In the genomic region with DNA sequence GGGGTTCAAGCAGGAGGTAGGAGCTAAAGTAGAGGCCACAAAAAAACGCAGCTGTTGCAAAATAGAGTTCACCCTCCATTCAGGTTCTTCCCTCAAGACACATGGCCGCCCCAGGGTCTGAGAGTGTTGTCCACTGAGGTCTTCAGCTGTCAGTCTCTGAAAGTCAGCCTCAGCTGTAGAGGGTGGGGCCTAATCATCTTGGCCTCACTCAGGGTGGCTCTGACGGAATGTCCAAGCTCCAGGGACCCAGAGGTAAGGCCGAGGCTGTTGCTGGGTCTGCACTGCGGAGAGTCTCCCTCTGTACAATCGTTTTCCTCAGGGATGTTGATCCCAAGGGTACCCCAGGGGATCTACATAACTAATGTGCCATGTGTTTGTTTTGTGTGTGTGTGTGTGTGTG, we compare ENCODE assay signal across 29 mouse cellular contexts. TPM values are rescaled to one million over a fixed set of nuclear protein-coding genes. Genes with fewer than 3 reads are reported as not detected.
A peak's percentile ranks its signal among the peaks of the same experiment; 100 is the strongest.
DNase-seq lines count a peak whose midpoint lies in the region; ATAC-seq and TF ChIP-seq lines count a peak whose summit lies in the region.
"Had no signal": no experiment of that assay in that cellular context is flagged by ENCODE, and none has a peak within 500 bp of the region (broad histone marks: within the 10 kb centered on the region; RNA-seq: fewer than 3 reads in every experiment).

No protein-coding gene starts in this region.

- no peaks in the 10 kb centered on the region for H3K36me3 ChIP-seq in intestine, embryonic 15.5 days
- no peaks in the 10 kb centered on the region for H3K36me3 ChIP-seq in intestine, postnatal 0 days (ENCODE audit: control insufficient read depth, insufficient read depth)
- H3K36me3 ChIP-seq in thymus, adult 2 months (ENCODE audit: control insufficient read depth, insufficient read depth, low read length), result no peaks in the 10 kb centered on the region
- H3K36me3 ChIP-seq: forebrain, embryonic 15.5 days; hindbrain, embryonic 12.5 days; kidney, embryonic 15.5 days; limb, embryonic 13.5 days; lung, embryonic 15.5 days; midbrain, embryonic 12.5 days; stomach, embryonic 15.5 days had no signal

- H3K9ac ChIP-seq in intestine, embryonic 15.5 days, result no peak overlapping the region
- no peak overlapping the region for H3K9ac ChIP-seq in intestine, postnatal 0 days (ENCODE audit: low read depth, low read length)
- H3K9ac ChIP-seq: forebrain, embryonic 15.5 days; hindbrain, embryonic 12.5 days; kidney, embryonic 15.5 days; limb, embryonic 13.5 days; lung, embryonic 15.5 days; midbrain, embryonic 12.5 days; stomach, embryonic 15.5 days had no signal

- no peak overlapping the region for H3K4me2 ChIP-seq in intestine, embryonic 15.5 days (replicated peaks)
- H3K4me2 ChIP-seq in intestine, postnatal 0 days (replicated peaks; ENCODE audit: low read depth), result no peak overlapping the region
- H3K4me2 ChIP-seq: forebrain, embryonic 15.5 days; hindbrain, embryonic 12.5 days; kidney, embryonic 15.5 days; limb, embryonic 13.5 days; liver, embryonic 11.5 days; lung, embryonic 15.5 days; midbrain, embryonic 12.5 days; stomach, embryonic 15.5 days had no signal

- ATAC-seq in intestine, embryonic 15.5 days, result peak; percentile 29; the same call in 1 of the 2 replicates
- no peak for ATAC-seq in intestine, postnatal 0 days
- ATAC-seq in megakaryocyte progenitor cell, adult 5-6 weeks (replicated peaks; ENCODE audit: poor library complexity), result no peak
- ATAC-seq: activated CD4-positive, CD25-positive, alpha-beta regulatory T cell, adult 4 months; forebrain, embryonic 15.5 days had no signal

- H3K4me1 ChIP-seq in intestine, embryonic 15.5 days (replicated peaks), result peaks cover 19% of the 10 kb centered on the region
- no peaks in the 10 kb centered on the region for H3K4me1 ChIP-seq in intestine, postnatal 0 days (replicated peaks; ENCODE audit: control insufficient read depth, insufficient read depth, low read length)
- no peaks in the 10 kb centered on the region for H3K4me1 ChIP-seq in thymus, adult 2 months (replicated peaks; ENCODE audit: control insufficient read depth, insufficient read depth, low read length)

- no peak overlapping the region for H3K27ac ChIP-seq in intestine, embryonic 15.5 days
- no peak overlapping the region for H3K27ac ChIP-seq in intestine, postnatal 0 days (ENCODE audit: low read depth, low read length)
- H3K27ac ChIP-seq in thymus, adult 2 months (ENCODE audit: control insufficient read depth, insufficient read depth, low read length), result no peak overlapping the region
- H3K27ac ChIP-seq: forebrain, embryonic 15.5 days; gastrocnemius, adult 2 months; heart, adult 2 months; hindbrain, embryonic 12.5 days; kidney, embryonic 15.5 days; limb, embryonic 13.5 days; lung, embryonic 15.5 days; midbrain, embryonic 12.5 days; stomach, embryonic 15.5 days had no signal

- no peaks in the 10 kb centered on the region for H3K9me3 ChIP-seq in intestine, embryonic 15.5 days
- no peaks in the 10 kb centered on the region for H3K9me3 ChIP-seq in intestine, postnatal 0 days (ENCODE audit: control insufficient read depth)
- H3K9me3 ChIP-seq: forebrain, embryonic 15.5 days; hindbrain, embryonic 12.5 days; kidney, embryonic 15.5 days; limb, embryonic 13.5 days; lung, embryonic 15.5 days; midbrain, embryonic 12.5 days; stomach, embryonic 15.5 days had no signal

- 65% methylated on average over 6 of the region's 6 CpGs for WGBS in intestine, embryonic 15.5 days
- 43% methylated on average over 6 of the region's 6 CpGs for WGBS in intestine, postnatal 0 days
- WGBS in thymus, adult 2 months, result 88% methylated on average over 6 of the region's 6 CpGs

- no peaks in the 10 kb centered on the region for H3K27me3 ChIP-seq in intestine, embryonic 15.5 days (replicated peaks)
- H3K27me3 ChIP-seq in intestine, postnatal 0 days (replicated peaks; ENCODE audit: control insufficient read depth, insufficient read depth, low read length), result no peaks in the 10 kb centered on the region
- no peaks in the 10 kb centered on the region for H3K27me3 ChIP-seq in thymus, adult 2 months (ENCODE audit: control insufficient read depth, insufficient read depth, low read length)
- H3K27me3 ChIP-seq: CH12.LX; forebrain, embryonic 15.5 days; hindbrain, embryonic 12.5 days; kidney, embryonic 15.5 days; limb, embryonic 13.5 days; lung, embryonic 15.5 days; stomach, embryonic 15.5 days had no signal

- TF ChIP-seq CTCF in intestine, postnatal 0 days (IDR thresholded peaks at IDR 0.05; ENCODE audit: low read depth), result no peak
- TF ChIP-seq CTCF in thymus, adult 2 months (IDR thresholded peaks at IDR 0.05; ENCODE audit: borderline replicate concordance, control insufficient read depth, extremely low read depth, insufficient read depth, low read length, poor library complexity), result no peak

- peak; percentile 36 for DNase-seq in embryo, embryonic 10 days (ENCODE audit: low spot score)
- DNase-seq in embryo, embryonic 11 days, result no peak
- peak; percentile 6 for DNase-seq in embryo, embryonic 9.5 days (ENCODE audit: extremely low spot score)
- no peak for DNase-seq in adrenal gland, postnatal 14 days
- no peak for DNase-seq in thymus, adult 2 months
- DNase-seq: adrenal gland, adult 8-10 months; cerebellum, adult 11 months; cerebellum, adult 9-10 months; cerebellum, postnatal 36 days; gastrocnemius, adult 2 months; gastrocnemius, postnatal 36 days; heart, adult 2 months; kidney, adult 18-20 months; kidney, postnatal 25 days; right cerebral cortex, postnatal 14 days; thymus, postnatal 14 days had no signal

- no peak overlapping the region for H3K4me3 ChIP-seq in intestine, embryonic 15.5 days (replicated peaks)
- H3K4me3 ChIP-seq in intestine, postnatal 0 days (ENCODE audit: low read depth, low read length), result no peak overlapping the region
- H3K4me3 ChIP-seq in thymus, adult 2 months (ENCODE audit: control insufficient read depth, insufficient read depth, low read length), result no peak overlapping the region
- H3K4me3 ChIP-seq: forebrain, embryonic 15.5 days; gastrocnemius, adult 2 months; heart, adult 2 months; hindbrain, embryonic 12.5 days; kidney, embryonic 15.5 days; limb, embryonic 13.5 days; lung, embryonic 15.5 days; midbrain, embryonic 12.5 days; stomach, embryonic 15.5 days had no signal

- TF ChIP-seq POLR2A in thymus, adult 2 months (IDR thresholded peaks at IDR 0.05; ENCODE audit: control insufficient read depth, extremely low read depth, insufficient read depth, low read length, poor library complexity), result no peak

RNA-seq across cellular contexts. Expression of a gene that starts 55.2 kb away (rescaled TPM):
- 4.4 and 4.5 TPM in 2 replicates for polyA plus RNA-seq in intestine, embryonic 15.5 days (2015; fragmentation: Nextera tagmentation; extraction: Ambion mirVana)
- 5.6 and 6.1 TPM in 2 replicates for polyA plus RNA-seq in intestine, postnatal 0 days (2015; fragmentation: Nextera tagmentation; extraction: Ambion mirVana)
- total RNA-seq in megakaryocyte progenitor cell, adult 5-6 weeks (2015), result 0.02 and 0.05 TPM in 2 replicates
- total RNA-seq in megakaryocyte progenitor cell, adult 5-6 weeks (2017), result 0.12 TPM in 1 of 2 replicates, not detected in the other
- 32.1 and 33.3 TPM in 2 replicates for total RNA-seq in adrenal gland, postnatal 14 days (2021)
- polyA plus RNA-seq in thymus, adult 2 months (2012; rRNA removed), result 7.9 and 8.0 TPM in 2 replicates
- total RNA-seq: CH12.LX had no signal

Comparison
In these comparisons a context has a peak if more than half of its experiments do, and no peak if none do; other contexts are left out.
1. DNase-seq: peak in embryo, embryonic 10 days (single experiment) and embryo, embryonic 9.5 days (single experiment); none in embryo, embryonic 11 days (single experiment), adrenal gland, postnatal 14 days (single experiment) and thymus, adult 2 months (single experiment).